Mouse (Mus musculus) cortical plate, adult 2 months (tissue): ENCODE data around the gene Stk24.

ENCODE experiments used
- CTCF ChIP-seq: fragments of 200-500 bp; IDR thresholded peaks from 2 replicates; pipeline ENCODE4 v1.5.1; 2011; ENCODE audit warnings: mild to moderate bottlenecking, control low read depth, low read length; ENCODE audit not compliant: insufficient read depth; ENCODE audit errors: extremely low read depth
- POLR2A ChIP-seq: fragments of 200-500 bp; IDR thresholded peaks from 2 replicates; pipeline ENCODE4 v1.6.1; 2011; ENCODE audit warnings: mild to moderate bottlenecking, low read length, control low read depth; ENCODE audit not compliant: insufficient read depth; ENCODE audit errors: extremely low read depth

GRCm38 (mm10) chr14:121322641-121323040 lies 57.2 kb downstream of the Stk24 start:
- TF ChIP-seq CTCF (no peak), POLR2A (no peak)
